Mouse (Mus musculus) adrenal gland, adult (tissue): ENCODE measurements at regions not wholly inside any gene's neighbourhood (a gene's known extent, or its start where the extent isn't known, plus 50 kb on each side); places are given as distances from the start of the nearest gene placed in this dataset.

Source experiments
- DNase-seq, 2 experiments: peaks; one replicate each; pipeline ENCODE4 v3.0.0; 2022 to 2023; ENCODE audit warnings: low spot score in 1 of 2; ENCODE audit not compliant: inconsistent age in 2 of 2

- DNase-seq: no peak
These were observed 71.6 kb upstream of the Gm12728 start for GRCm38 (mm10) chr4:105718080-105718479.

GRCm38 (mm10) chr4:105728696-105729095, 61.0 kb upstream of the Gm12728 start:
- no peak for DNase-seq

- DNase-seq: no peak
These were observed 58.8 kb upstream of the Gm12728 start for GRCm38 (mm10) chr4:105730900-105731299.

- peak in 1 of 2 experiments; percentile 41 for DNase-seq
These were observed 54.6 kb upstream of the Gm12728 start for GRCm38 (mm10) chr4:105735116-105735515.
